Mouse (Mus musculus) spleen, adult 2 months (tissue): Measurements from ENCODE around the gene Hspb8. TPM values are rescaled to one million over a fixed set of nuclear protein-coding genes. Genes with fewer than 3 reads are reported as not detected.

Experiments
- DNase-seq, 2 experiments: peaks; one replicate each; pipeline versions ENCODE4 v3.0.0 to v3.0.0-alpha.2; 2012 to 2021; ENCODE audit warnings: low spot score in 2 of 2, low read depth in 1 of 2
- H3K27ac ChIP-seq: fragments of 200-500 bp; 2 replicates; pipeline ENCODE4 v1.5.1; 2012; ENCODE audit warnings: low read length, inconsistent platforms; ENCODE audit not compliant: insufficient read depth
- H3K27me3 ChIP-seq: fragments of 200-500 bp; 2 replicates; pipeline ENCODE4 v1.6.1; 2012; ENCODE audit warnings: mild to moderate bottlenecking, moderate library complexity, low read length, inconsistent platforms; ENCODE audit not compliant: control insufficient read depth, insufficient read depth
- H3K36me3 ChIP-seq: fragments of 200-500 bp; 2 replicates; pipeline ENCODE4 v1.6.1; 2012; ENCODE audit warnings: mild to moderate bottlenecking, low read length, inconsistent platforms; ENCODE audit not compliant: control insufficient read depth, insufficient read depth
- H3K4me1 ChIP-seq: fragments of 200-500 bp; 2 replicates; pipeline ENCODE4 v1.6.1; 2011; ENCODE audit warnings: inconsistent platforms; ENCODE audit not compliant: control insufficient read depth, insufficient read depth, insufficient read length
- H3K4me3 ChIP-seq: fragments of 200-500 bp; 2 replicates; pipeline ENCODE4 v1.5.1; 2011; ENCODE audit warnings: mild to moderate bottlenecking, inconsistent platforms; ENCODE audit not compliant: insufficient read depth, insufficient read length; ENCODE audit errors: extremely low read depth
- CTCF ChIP-seq: fragments of 200-500 bp; IDR thresholded peaks from 2 replicates; pipeline ENCODE4 v1.5.1; 2011; ENCODE audit warnings: mild to moderate bottlenecking, inconsistent platforms; ENCODE audit not compliant: insufficient read depth, insufficient read length, insufficient replicate concordance; ENCODE audit errors: extremely low read depth
- POLR2A ChIP-seq: fragments of 200-500 bp; IDR thresholded peaks from 2 replicates; pipeline ENCODE4 v1.6.1; 2011; ENCODE audit warnings: low read depth, low read length, inconsistent platforms
- WGBS: fragments of 180-500 bp; shearing (Covaris S2); methylation state at CpG from one replicate; pipeline ENCODE4 v1.1.7; 2018; 5-methylcytosine and 5-hydroxymethylcytosine counted together
- polyA plus RNA-seq: library from polyadenylated mRNA; depleted of rRNA; stranded (reverse); fragments of >200 nt; gene quantifications from 2 replicates; pipeline ENCODE4 v1.2.3, GENCODE M21; 2012; rRNA removed

The Hspb8 gene
- polyA plus RNA-seq, 1 experiment: 2.6 TPM

- Histone ChIP-seq H3K27me3 (no peaks in the 10 kb centered on the region), H3K36me3 (no peaks in the 10 kb centered on the region), H3K27ac (no peak overlapping the region), H3K4me3 (no peak overlapping the region), H3K4me1 (no peaks in the 10 kb centered on the region)
- DNase-seq: peak in 1 of 2 experiments; percentile 10
- WGBS: 30% methylated on average over 15 of the region's 15 CpGs
- TF ChIP-seq CTCF (no peak), POLR2A (no peak)
Observed at GRCm38 (mm10) chr5:116381217-116381616, 41.4 kb downstream of the Hspb8 start.

- Histone ChIP-seq H3K27ac (no peak overlapping the region), H3K4me3 (no peak overlapping the region), H3K27me3 (no peaks in the 10 kb centered on the region), H3K36me3 (no peaks in the 10 kb centered on the region), H3K4me1 (no peaks in the 10 kb centered on the region)
- DNase-seq: peak in 1 of 2 experiments; percentile 5
- TF ChIP-seq CTCF: no peak
- TF ChIP-seq POLR2A: no peak
- WGBS: 17% methylated on average over 7 of the region's 7 CpGs
Observed at GRCm38 (mm10) chr5:116380384-116380783, 42.3 kb downstream of the Hspb8 start.

- no peak for TF ChIP-seq POLR2A
- TF ChIP-seq CTCF: no peak
- 85% methylated on average over 5 of the region's 5 CpGs for WGBS
- Histone ChIP-seq H3K27ac (no peak overlapping the region), H3K27me3 (no peaks in the 10 kb centered on the region), H3K4me1 (no peaks in the 10 kb centered on the region), H3K4me3 (no peak overlapping the region), H3K36me3 (no peaks in the 10 kb centered on the region)
- DNase-seq: no peak
Observed at GRCm38 (mm10) chr5:116378872-116379271, 43.8 kb downstream of the Hspb8 start.

- Histone ChIP-seq H3K27me3 (no peaks in the 10 kb centered on the region), H3K4me1 (no peaks in the 10 kb centered on the region), H3K27ac (no peak overlapping the region), H3K4me3 (no peak overlapping the region), H3K36me3 (no peaks in the 10 kb centered on the region)
- 77% methylated on average over 9 of the region's 9 CpGs for WGBS
- no peak for DNase-seq
- TF ChIP-seq POLR2A (no peak), CTCF (no peak)
Observed at GRCm38 (mm10) chr5:116367923-116368322, 54.7 kb downstream of the Hspb8 start.

GRCm38 (mm10) chr5:116366889-116367682 lies 55.6 kb downstream of the Hspb8 start:
- TF ChIP-seq POLR2A: no peak
- no peak for TF ChIP-seq CTCF
- Histone ChIP-seq H3K36me3 (no peaks in the 10 kb centered on the region), H3K4me1 (no peaks in the 10 kb centered on the region), H3K4me3 (no peak overlapping the region), H3K27ac (no peak overlapping the region), H3K27me3 (no peaks in the 10 kb centered on the region)
- DNase-seq: no peak
- 80% methylated on average over 20 of the region's 20 CpGs for WGBS

- Histone ChIP-seq H3K36me3 (no peaks in the 10 kb centered on the region), H3K4me3 (no peak overlapping the region), H3K27ac (no peak overlapping the region), H3K4me1 (no peaks in the 10 kb centered on the region), H3K27me3 (no peaks in the 10 kb centered on the region)
- no peak for DNase-seq
- TF ChIP-seq POLR2A: no peak
- no peak for TF ChIP-seq CTCF
- 76% methylated on average over 6 of the region's 6 CpGs for WGBS
Observed at GRCm38 (mm10) chr5:116361342-116361741, 61.3 kb downstream of the Hspb8 start.

GRCm38 (mm10) chr5:116360751-116361150 lies 61.9 kb downstream of the Hspb8 start:
- H3K36me3 ChIP-seq: no peaks in the 10 kb centered on the region
- 87% methylated on average over 4 of the region's 4 CpGs for WGBS
- TF ChIP-seq POLR2A (no peak), CTCF (no peak)
- DNase-seq: no peak
- H3K4me1 ChIP-seq: no peaks in the 10 kb centered on the region
- H3K4me3 ChIP-seq: no peak overlapping the region
- H3K27me3 ChIP-seq: no peaks in the 10 kb centered on the region
- no peak overlapping the region for H3K27ac ChIP-seq

Other genes with a start within 250 kb of the Hspb8 start
- not detected in 2 replicates for gene Ccdc60, start 133.9 kb downstream of the Hspb8 start, polyA plus RNA-seq
- not detected in 2 replicates for gene Srrm4, start 169.0 kb upstream of the Hspb8 start, polyA plus RNA-seq